Mouse (Mus musculus) cerebellum, postnatal 25 days (tissue): ENCODE measurements at regions not wholly inside any gene's neighbourhood (a gene's known extent, or its start where the extent isn't known, plus 50 kb on each side); places are given as distances from the start of the nearest gene placed in this dataset.

Experiments used
- DNase-seq, 2 experiments: peaks; one replicate each; pipeline ENCODE4 v3.0.0; 2021; ENCODE audit warnings: mixed read lengths in 2 of 2

GRCm38 (mm10) chr1:72036600-72036999, 175.5 kb downstream of the Mreg start:
- DNase-seq = no peak

GRCm38 (mm10) chr1:72036141-72036540, 176.0 kb downstream of the Mreg start:
- DNase-seq = no peak

DNA sequence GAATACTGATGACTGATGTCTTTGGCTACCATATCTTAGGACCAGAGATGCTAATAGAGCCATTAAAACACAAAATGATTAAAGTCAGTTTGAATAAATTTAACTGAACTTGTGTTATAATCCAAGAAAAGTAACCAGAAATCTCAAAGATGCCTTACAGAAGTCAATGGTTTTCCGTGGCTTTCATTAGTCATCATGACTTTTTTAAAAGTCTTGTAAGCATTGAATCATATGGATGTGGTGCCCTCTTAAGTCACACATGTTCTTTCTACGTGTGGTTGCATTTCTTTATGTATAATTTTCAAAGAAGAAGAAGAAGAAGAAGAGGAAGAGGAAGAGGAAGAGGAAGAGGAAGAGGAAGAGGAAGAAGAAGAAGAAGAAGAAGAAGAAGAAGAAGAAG, 178.2 kb downstream of the Mreg start:
- no peak for DNase-seq

GRCm38 (mm10) chr1:72032214-72032613, 179.9 kb downstream of the Mreg start:
- DNase-seq = no peak

GRCm38 (mm10) chr1:72030763-72031405, 181.2 kb downstream of the Mreg start:
- no peak for DNase-seq

GRCm38 (mm10) chr1:72029625-72030024, 182.5 kb downstream of the Mreg start:
- no peak for DNase-seq

GRCm38 (mm10) chr1:72026861-72027260, 185.2 kb downstream of the Mreg start:
- DNase-seq = no peak

DNA sequence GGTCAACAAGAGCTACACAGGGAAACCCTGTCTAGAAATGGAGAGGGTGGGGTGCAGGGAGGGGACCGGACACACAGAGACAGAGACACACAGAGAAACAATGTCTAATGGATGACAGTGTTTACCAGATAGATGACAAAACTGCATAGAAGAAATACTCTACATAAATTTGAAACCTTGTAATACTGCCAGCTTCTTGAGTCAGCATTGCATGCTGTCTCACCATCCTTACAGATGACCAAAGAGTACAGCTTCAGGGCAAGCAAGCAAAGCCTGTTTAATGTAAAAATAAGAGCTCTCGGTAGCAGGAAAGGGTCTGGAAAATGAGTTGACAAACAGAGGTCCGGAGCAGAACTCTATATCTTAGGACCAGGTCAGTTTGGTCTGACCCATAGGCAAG, 189.5 kb downstream of the Mreg start:
- no peak for DNase-seq

GRCm38 (mm10) chr1:72018479-72019222, 193.5 kb downstream of the Mreg start:
- DNase-seq = no peak

DNA sequence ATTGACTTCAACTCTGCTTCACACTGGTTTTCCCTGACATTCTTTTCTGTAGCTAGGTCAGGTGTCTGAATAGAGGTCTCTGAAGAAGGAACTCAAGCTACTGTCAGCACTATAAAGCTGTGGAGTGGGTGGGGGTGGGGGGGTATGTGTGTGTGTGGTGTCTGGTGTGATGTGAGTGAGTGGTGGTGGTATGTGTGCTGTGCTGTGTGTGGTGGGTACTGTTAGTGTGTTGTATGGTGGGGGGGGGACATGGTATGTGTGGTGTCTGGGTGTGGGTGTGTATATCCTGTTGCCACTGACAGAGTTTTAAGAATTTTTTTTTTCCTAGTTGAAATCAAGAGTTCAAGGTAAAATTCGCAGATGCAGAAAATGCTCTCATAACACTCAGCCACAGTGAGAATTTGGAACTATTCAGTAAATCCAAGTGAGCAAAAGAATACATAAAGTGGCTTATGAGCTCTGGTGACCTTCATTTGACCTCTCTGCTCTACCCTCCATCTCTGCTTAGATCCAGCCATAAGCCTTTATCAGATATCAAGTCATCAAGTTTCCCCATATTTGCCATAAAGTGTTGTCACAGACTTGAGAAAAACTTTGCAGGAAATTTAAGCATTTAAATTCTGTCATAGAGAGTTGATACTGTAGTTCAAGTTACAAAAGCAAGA, 194.2 kb downstream of the Mreg start:
- DNase-seq = no peak

- no peak for DNase-seq
These were observed 196.6 kb downstream of the Mreg start for GRCm38 (mm10) chr1:72015471-72015870.

DNA sequence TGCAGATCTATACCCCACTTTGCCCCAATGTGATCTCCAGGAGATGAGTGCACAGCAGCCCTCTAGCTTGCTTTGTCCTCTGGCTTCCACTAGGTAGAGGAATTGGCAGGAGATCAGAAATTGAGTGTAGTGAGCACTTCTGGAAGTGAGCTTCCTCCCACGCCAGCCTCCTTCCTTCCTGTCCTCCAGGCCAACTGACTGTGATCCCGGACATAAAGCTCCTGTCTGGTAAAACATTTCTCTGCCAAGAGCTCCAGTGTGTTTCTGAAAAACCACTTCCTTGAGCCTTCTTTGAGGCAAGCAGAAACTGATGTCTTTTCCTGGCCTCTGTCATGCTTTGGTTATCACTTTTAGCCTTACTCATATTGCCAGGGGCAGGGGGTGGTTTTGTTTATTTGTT, 197.5 kb downstream of the Mreg start:
- DNase-seq = no peak

GRCm38 (mm10) chr1:72013863-72014262, 198.2 kb downstream of the Mreg start:
- no peak for DNase-seq

DNA sequence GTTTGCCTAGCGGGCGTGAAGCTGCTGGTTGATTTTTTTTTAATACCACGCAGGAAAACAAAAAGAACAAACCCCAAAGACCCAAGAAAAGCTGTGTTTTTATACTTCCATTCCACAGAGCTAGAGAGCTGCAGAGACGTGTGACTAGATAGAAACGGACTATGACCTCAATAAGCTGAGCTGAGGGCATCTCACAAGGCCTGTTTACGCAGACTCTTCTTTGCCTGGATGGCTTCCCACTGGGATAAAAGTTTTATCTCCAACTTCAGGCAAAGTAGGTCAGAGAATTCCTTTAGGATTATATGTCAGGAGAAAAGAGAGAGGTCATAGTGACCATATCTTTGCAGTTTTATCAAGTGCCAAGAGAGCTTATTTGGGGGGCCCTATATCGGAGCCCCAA, 199.4 kb downstream of the Mreg start:
- no peak for DNase-seq

DNA sequence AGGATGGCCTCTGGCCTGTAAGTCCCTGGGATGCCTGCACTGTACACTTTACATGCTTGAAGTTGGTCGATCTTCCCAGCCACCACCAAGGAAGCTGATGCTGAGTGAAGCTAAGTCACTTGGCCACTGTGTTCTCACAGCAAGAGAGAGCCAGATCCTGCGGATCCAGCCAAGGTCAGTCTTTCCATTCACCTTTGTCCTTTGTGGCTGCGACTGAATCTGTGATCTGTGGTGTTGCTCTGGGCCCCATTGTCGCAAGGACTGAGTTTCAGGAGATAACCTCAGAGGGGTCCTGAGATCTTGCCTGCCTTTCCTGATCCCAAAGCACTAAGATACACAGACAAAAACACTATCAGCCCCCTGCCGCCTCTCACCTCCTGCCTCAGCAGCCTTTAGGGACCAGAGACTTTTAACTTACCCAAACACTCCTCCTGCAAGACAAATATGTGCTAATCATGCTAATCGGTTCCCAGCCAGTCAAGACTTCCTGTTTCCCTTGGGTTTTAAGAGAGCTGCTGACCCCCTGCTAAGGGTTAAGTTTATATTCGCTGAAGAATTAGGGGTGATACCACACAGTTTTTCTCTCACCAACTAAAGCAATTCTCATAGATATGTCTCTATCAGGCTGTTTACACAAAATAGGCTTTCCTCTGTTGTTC, 202.7 kb downstream of the Mreg start:
- no peak for DNase-seq

- DNase-seq = no peak
These were observed 205.3 kb downstream of the Mreg start for GRCm38 (mm10) chr1:72006696-72007291.

DNA sequence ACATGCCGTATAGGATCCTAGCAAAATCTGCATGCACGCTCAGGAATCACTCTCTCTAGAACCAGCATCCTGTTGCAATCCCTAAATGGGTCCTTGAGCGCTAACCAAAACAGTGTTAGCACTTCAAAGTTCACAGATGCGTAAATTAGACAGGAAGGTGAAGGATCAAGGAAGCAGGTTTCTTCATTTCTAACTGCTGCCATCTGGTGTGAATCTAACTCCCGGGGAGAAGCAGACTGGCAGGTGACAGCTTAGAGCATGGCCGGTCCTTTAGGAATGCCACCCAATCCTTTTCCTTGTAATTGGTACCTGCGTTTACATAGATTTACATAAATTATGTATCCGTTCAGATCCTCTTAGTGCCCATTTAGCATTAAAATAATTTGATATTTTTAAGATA, 206.2 kb downstream of the Mreg start:
- DNase-seq = no peak

DNA sequence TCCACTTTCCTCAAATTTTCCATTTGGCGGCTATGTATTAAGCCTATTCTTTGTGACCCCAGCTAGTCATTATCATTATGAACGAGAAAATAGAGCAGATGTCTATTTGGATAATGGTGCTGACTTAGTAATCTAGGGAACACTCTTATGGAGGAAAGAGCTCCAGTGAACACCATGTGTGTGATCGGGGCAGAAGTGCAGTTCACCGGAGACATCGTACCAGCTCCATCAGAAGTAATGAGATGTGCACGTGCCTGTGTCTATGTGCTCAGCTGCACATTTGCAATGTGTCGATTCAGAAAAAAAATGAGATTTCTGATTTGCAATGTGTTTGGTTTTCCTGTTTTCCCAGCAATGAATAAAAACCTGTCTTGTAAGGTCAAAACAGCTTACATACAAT, 206.6 kb downstream of the Mreg start:
- DNase-seq = no peak

DNA sequence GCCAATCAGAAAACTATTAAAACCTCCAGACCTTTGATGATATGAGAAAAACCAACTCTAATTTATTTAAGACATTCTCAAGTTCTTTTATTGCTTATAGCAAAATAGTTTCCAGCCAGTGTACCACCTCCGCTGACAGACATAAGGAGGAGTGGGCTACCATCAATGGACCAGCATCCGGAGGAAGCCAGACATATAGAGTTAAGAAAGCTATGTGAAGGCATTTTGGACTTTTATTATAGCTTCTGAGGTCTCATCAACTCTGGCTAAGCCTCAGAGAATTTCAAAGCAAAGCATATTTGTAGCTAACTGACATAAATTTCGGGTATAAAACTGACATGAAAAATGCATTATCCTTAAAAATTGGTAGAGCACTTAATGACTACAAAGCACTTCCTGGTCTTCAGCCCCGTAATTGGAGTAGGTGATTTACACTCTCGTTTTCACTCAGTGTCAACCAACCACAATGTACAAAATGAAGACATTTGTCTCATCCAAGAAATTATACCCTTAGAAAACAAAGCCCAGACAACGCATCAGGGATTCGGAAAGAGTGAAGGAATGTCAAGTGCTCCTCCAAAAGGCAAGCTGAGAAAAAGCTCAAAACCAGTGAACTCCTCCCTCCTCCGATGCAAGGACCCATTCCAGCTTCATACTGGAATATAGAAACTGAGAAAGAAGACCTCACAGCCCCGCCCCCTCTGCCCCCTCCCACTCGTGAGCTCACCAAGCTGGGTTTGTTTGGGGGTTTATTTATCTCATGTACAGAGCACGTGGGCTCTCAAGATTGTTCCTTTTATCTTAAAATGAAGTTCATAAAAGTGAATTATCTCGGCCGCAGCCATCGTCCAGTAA, 208.5 kb downstream of the Mreg start:
- DNase-seq = no peak

- no peak for DNase-seq
These were observed 209.5 kb downstream of the Mreg start for GRCm38 (mm10) chr1:72002471-72003116.

GRCm38 (mm10) chr1:72000741-72001140, 211.4 kb downstream of the Mreg start:
- no peak for DNase-seq

DNA sequence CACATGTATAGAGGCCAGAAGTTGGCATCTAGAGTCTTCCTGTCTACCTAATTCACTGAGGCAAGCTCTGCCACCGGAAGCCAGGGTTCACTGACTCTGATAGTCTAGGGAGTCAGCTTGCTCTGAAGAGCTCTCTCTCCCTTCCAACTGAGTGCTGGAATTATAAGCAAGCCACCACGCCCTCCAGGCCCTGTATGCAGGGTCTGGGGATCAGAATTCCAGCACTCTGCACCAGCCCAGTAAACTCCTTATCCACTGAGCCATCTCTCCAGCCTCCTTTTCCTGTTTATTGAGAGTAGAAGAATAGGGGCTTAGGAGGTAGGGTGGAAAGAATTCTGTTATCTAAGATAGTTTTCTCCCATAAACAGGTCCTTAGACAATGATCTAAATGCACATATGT, 215.3 kb downstream of the Mreg start:
- DNase-seq = no peak
